Mouse (Mus musculus) bone marrow, adult 2 months (tissue): ENCODE measurements around the gene Calr3. TPM values are rescaled to one million over a fixed set of nuclear protein-coding genes. Genes with fewer than 3 reads are reported as not detected.

Experiments used
- H3K27ac ChIP-seq: fragments of 200-500 bp; 2 replicates; pipeline ENCODE4 v1.5.1; 2012; ENCODE audit warnings: low read depth, mild to moderate bottlenecking, control low read depth, inconsistent platforms, low read length; ENCODE audit not compliant: control insufficient read depth, poor library complexity, insufficient read depth
- H3K4me1 ChIP-seq: fragments of 200-500 bp; 2 replicates; pipeline ENCODE4 v1.6.1; 2011; ENCODE audit warnings: low read length; ENCODE audit not compliant: control insufficient read depth, insufficient read depth
- H3K4me3 ChIP-seq: fragments of 200-500 bp; replicated peaks from 2 replicates; pipeline ENCODE3; 2011; ENCODE audit warnings: mild to moderate bottlenecking, low read depth, low read length, control low read depth; ENCODE audit not compliant: control insufficient read depth
- CTCF ChIP-seq: fragments of 200-500 bp; IDR thresholded peaks from 2 replicates; pipeline ENCODE4 v1.5.1; 2011; ENCODE audit warnings: low read length, control low read depth; ENCODE audit not compliant: control insufficient read depth, insufficient read depth
- POLR2A ChIP-seq: fragments of 200-500 bp; IDR thresholded peaks from 2 replicates; pipeline ENCODE4 v1.6.1; 2011; ENCODE audit warnings: low read depth, mild to moderate bottlenecking, control low read depth, low read length, borderline replicate concordance; ENCODE audit not compliant: control insufficient read depth
- WGBS: fragments of 180-500 bp; shearing (Covaris S2); methylation state at CpG from one replicate; pipeline ENCODE4 v1.1.7; 2018; 5-methylcytosine and 5-hydroxymethylcytosine counted together
- polyA plus RNA-seq: library from polyadenylated mRNA; stranded (reverse); fragments of >200 nt; gene quantifications from 2 replicates; pipeline ENCODE4 v1.2.4, GENCODE M21; 2011; ENCODE audit warnings: low replicate concordance; ENCODE audit not compliant: missing spikeins, insufficient read depth, insufficient read length

Calr3 gene
- polyA plus RNA-seq, 1 experiment = not detected

- Histone ChIP-seq H3K4me1 (peaks cover 4% of the 10 kb centered on the region), H3K4me3 (no peak overlapping the region), H3K27ac (no peak overlapping the region)
- WGBS = 81% methylated on average over 1 of the region's 1 CpGs
- TF ChIP-seq CTCF = no peak
- TF ChIP-seq POLR2A = no peak
Measured at GRCm38 (mm10) chr8:72401381-72401780, 42.3 kb downstream of the Calr3 start.

GRCm38 (mm10) chr8:72385737-72386136 is 57.9 kb downstream of the Calr3 start:
- WGBS = 90% methylated on average over 2 of the region's 2 CpGs

GRCm38 (mm10) chr8:72382395-72382794 is 61.3 kb downstream of the Calr3 start:
- 67% methylated on average over 5 of the region's 5 CpGs for WGBS
- Histone ChIP-seq H3K27ac (no peak overlapping the region), H3K4me1 (no peaks in the 10 kb centered on the region), H3K4me3 (no peak overlapping the region)
- 0 out of 2 replicates have a peak, but pooled peaks have one; percentile 4 for TF ChIP-seq CTCF
- TF ChIP-seq POLR2A = no peak

More at GRCm38 (mm10) chr8:72385737-72386136, 57.9 kb downstream of the Calr3 start:
- TF ChIP-seq POLR2A (no peak), CTCF (no peak)
- Histone ChIP-seq H3K4me3 (no peak overlapping the region), H3K4me1 (no peaks in the 10 kb centered on the region), H3K27ac (no peak overlapping the region)

GRCm38 (mm10) chr8:72380656-72381055 is 63.0 kb downstream of the Calr3 start:
- Histone ChIP-seq H3K4me1 (no peaks in the 10 kb centered on the region), H3K27ac (no peak overlapping the region), H3K4me3 (no peak overlapping the region)
- no peak for TF ChIP-seq POLR2A
- 88% methylated on average over 8 of the region's 8 CpGs for WGBS

DNA sequence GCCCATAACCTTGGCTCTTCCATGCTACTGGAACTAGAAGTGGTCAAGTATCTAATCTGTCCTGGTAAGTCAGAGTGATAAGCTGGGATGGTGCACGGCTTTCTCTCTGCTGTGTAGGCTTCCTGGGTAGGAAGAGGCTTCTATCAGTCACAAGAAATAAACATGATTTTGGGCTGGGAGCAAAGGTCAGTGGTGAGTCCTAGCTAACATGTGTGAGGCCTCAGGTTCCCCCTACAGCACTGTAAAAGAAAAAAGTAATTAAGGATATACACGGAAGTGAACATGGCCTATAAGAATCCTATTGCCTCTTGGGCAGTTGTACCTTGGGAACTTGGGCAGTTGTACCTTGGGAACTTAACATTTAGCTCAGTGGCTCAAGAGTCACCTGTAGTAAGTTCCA is 66.8 kb downstream of the Calr3 start:
- no peak overlapping the region for H3K4me3 ChIP-seq
- TF ChIP-seq CTCF (no peak), POLR2A (no peak)
- H3K27ac ChIP-seq = no peak overlapping the region
- no peaks in the 10 kb centered on the region for H3K4me1 ChIP-seq
- WGBS = 82% methylated on average over 2 of the region's 2 CpGs

DNA sequence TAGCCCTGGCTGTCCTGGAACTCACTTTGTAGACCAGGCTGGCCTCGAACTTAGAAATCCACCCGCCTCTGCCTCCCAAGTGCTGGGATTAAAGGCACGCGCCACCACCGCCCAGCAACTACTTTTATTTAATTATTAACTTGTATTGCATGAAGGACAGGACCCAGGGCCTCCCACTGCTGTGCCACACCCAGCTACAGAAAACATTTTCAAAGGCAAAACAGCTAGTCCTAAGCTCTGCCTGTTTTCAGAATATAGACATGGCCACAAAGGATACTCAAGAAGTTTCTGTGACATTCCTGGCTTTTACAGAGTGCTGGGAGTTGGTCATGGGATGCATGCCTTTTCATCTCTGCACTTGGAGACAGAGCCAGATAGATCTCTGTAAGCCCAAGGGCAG is 67.4 kb downstream of the Calr3 start:
- H3K4me1 ChIP-seq = no peaks in the 10 kb centered on the region
- no peak overlapping the region for H3K27ac ChIP-seq
- WGBS = 87% methylated on average over 5 of the region's 5 CpGs
- TF ChIP-seq CTCF = no peak
- no peak for TF ChIP-seq POLR2A
- H3K4me3 ChIP-seq = no peak overlapping the region

DNA sequence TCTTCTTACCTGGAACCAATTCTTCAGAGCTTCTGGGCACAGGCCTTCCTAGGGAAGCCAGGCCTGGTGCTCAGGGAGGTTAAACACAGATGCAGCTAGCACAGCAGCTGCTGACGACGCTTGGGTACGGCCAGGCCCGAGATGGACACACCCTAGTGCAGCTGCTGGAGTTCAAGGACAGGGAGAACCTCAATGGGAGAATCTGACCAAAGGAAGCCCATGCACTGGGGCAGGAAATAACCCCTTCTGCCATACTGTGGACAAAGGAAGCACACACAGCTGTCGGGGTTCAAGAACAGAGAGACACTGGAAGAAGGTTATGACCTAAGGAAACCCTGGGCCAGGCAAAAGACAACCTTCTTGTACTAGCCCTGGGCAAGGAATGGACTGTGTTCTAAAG is 68.5 kb downstream of the Calr3 start:
- WGBS = 77% methylated on average over 5 of the region's 5 CpGs
- Histone ChIP-seq H3K4me1 (no peaks in the 10 kb centered on the region), H3K4me3 (no peak overlapping the region), H3K27ac (no peak overlapping the region)
- TF ChIP-seq POLR2A (no peak), CTCF (no peak)

Other genes with a start within 250 kb of the Calr3 start
- not detected in 2 replicates for gene Cib3, start 231.0 kb downstream of the Calr3 start, polyA plus RNA-seq
- gene Gm11034, start 230.2 kb downstream of the Calr3 start, polyA plus RNA-seq = not detected in 2 replicates
- gene Fam32a, start 224.1 kb downstream of the Calr3 start, polyA plus RNA-seq = 34.8 and 47.9 TPM in 2 replicates
- gene Ap1m1, start 203.9 kb downstream of the Calr3 start, polyA plus RNA-seq = 27.1 and 51.8 TPM in 2 replicates
- 514 and 1,002 TPM in 2 replicates for gene Gm10282, start 138.6 kb downstream of the Calr3 start, polyA plus RNA-seq
- 123 and 179 TPM in 2 replicates for gene Klf2, start 124.8 kb downstream of the Calr3 start, polyA plus RNA-seq
- gene Eps15l1, start 22.4 kb downstream of the Calr3 start, polyA plus RNA-seq = 29.1 and 46.4 TPM in 2 replicates
- 1.6 and 4.1 TPM in 2 replicates for gene 1700030K09Rik, start within 50 bp of the Calr3 start, polyA plus RNA-seq
- 36.2 and 57.2 TPM in 2 replicates for gene Cherp, start 31.4 kb upstream of the Calr3 start, polyA plus RNA-seq
- gene Slc35e1, start 48.7 kb upstream of the Calr3 start, polyA plus RNA-seq = 10.3 and 23.6 TPM in 2 replicates
- 2.9 and 8.0 TPM in 2 replicates for gene Med26, start 104.4 kb upstream of the Calr3 start, polyA plus RNA-seq
- 16.4 and 25.7 TPM in 2 replicates for gene Smim7, start 127.2 kb upstream of the Calr3 start, polyA plus RNA-seq
- gene Tmem38a, start 128.2 kb upstream of the Calr3 start, polyA plus RNA-seq = 2.9 and 4.3 TPM in 2 replicates
- gene Nwd1, start 202.8 kb upstream of the Calr3 start, polyA plus RNA-seq = 0.50 and 1.8 TPM in 2 replicates